Mouse (Mus musculus): ENCODE results near the gene Tra2a.

DNA sequence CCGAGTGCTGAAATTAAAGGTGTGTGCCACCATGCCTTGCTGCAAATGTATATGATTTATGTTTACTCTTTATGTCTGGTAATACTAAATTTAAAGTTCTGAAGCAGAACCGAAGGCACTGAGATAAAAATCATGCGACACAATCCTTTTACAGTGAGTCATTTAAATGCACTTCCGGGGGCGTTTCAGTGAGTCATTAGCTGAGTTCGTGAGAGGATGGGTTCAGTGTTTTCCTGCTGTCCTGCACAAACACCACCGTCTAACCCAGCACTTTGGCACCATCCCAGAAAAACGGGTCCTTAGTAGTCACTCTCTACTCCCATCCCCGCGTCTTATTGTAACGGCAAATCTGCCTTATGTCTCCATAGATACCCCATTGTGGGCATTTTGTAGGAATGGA is 6.1 kb upstream of the Tra2a start:
- TF ChIP-seq CTCF (IDR thresholded peaks at IDR 0.05; ENCODE audit: low read depth, low read length) (no peak), GATA1 (IDR thresholded peaks at IDR 0.05; ENCODE audit: borderline replicate concordance, low read length) (no peak), GATA2 (IDR thresholded peaks at IDR 0.05; ENCODE audit: borderline replicate concordance, low read depth, low read length) (no peak)
